Mouse (Mus musculus): ENCODE data around the gene Inf2.

GRCm38 (mm10) chr12:112576341-112576740 is 12.2 kb upstream of the Inf2 start:
- TF ChIP-seq EP300 (IDR thresholded peaks at IDR 0.05; ENCODE audit: low read depth) (no peak), CTCF (IDR thresholded peaks at IDR 0.05; ENCODE audit: low read depth) (no peak)
